Mouse (Mus musculus): Measurements from ENCODE around the gene Cmpk2.
"Not testable (repeated sequence)": the region's sequence is repeated elsewhere in the genome, so short reads cannot be mapped to it uniquely, and the experiment has no call there.

Cmpk2 gene

GRCm38 (mm10) chr12:26469098-26470041 is at the start of gene Cmpk2:
TSS of gene Cmpk2 (plus strand) at chr12:26469204.
- DNase-seq (ENCODE audit: low spot score in 2 of 2) = peak; percentile 86 to 89

GRCm38 (mm10) chr12:26424841-26425240 is 44.2 kb upstream of the Cmpk2 start:
- DNase-seq (ENCODE audit: low spot score in 2 of 2) = peak in 1 of 2 experiments; percentile 39

GRCm38 (mm10) chr12:26428771-26429170 is 40.2 kb upstream of the Cmpk2 start:
- DNase-seq (ENCODE audit: low spot score in 2 of 2) = not testable (repeated sequence)

- DNase-seq (ENCODE audit: low spot score in 2 of 2) = no peak
Observed at GRCm38 (mm10) chr12:26436334-26436733, 32.7 kb upstream of the Cmpk2 start.

GRCm38 (mm10) chr12:26437950-26438349 is 31.1 kb upstream of the Cmpk2 start:
- DNase-seq (ENCODE audit: low spot score in 2 of 2) = no peak

- DNase-seq (ENCODE audit: low spot score in 2 of 2) = no peak
Observed at GRCm38 (mm10) chr12:26439366-26439765, 29.6 kb upstream of the Cmpk2 start.

GRCm38 (mm10) chr12:26444054-26444453 is 24.9 kb upstream of the Cmpk2 start:
- DNase-seq (ENCODE audit: low spot score in 2 of 2) = peak; percentile 32 to 67

- no peak for DNase-seq (ENCODE audit: low spot score in 2 of 2)
Observed at GRCm38 (mm10) chr12:26444511-26444910, 24.5 kb upstream of the Cmpk2 start.

- DNase-seq (ENCODE audit: low spot score in 2 of 2) = no peak
Observed at GRCm38 (mm10) chr12:26446377-26447045, 22.5 kb upstream of the Cmpk2 start.

GRCm38 (mm10) chr12:26449483-26449882 is 19.5 kb upstream of the Cmpk2 start:
- DNase-seq (ENCODE audit: low spot score in 2 of 2) = no peak

GRCm38 (mm10) chr12:26451150-26451549 is 17.9 kb upstream of the Cmpk2 start:
- DNase-seq (ENCODE audit: low spot score in 2 of 2) = peak; percentile 32 to 56

GRCm38 (mm10) chr12:26452951-26453350 is 16.1 kb upstream of the Cmpk2 start:
- no peak for DNase-seq (ENCODE audit: low spot score in 2 of 2)

GRCm38 (mm10) chr12:26454682-26455081 is 14.3 kb upstream of the Cmpk2 start:
- no peak for DNase-seq (ENCODE audit: low spot score in 2 of 2)

GRCm38 (mm10) chr12:26456028-26456698 is 12.8 kb upstream of the Cmpk2 start, which contains the start of gene Rsad2:
TSS of gene Rsad2 (minus strand) at chr12:26456452.
- DNase-seq (ENCODE audit: low spot score in 2 of 2) = peak; percentile 86 to 94

- DNase-seq (ENCODE audit: low spot score in 2 of 2) = peak in 1 of 2 experiments; percentile 12
Observed at GRCm38 (mm10) chr12:26460091-26460490, 8.9 kb upstream of the Cmpk2 start.

- DNase-seq (ENCODE audit: low spot score in 2 of 2) = no peak
Observed at GRCm38 (mm10) chr12:26465600-26465999, 3.4 kb upstream of the Cmpk2 start.

GRCm38 (mm10) chr12:26470042-26470409 is 1.0 kb downstream of the Cmpk2 start:
- DNase-seq (ENCODE audit: low spot score in 2 of 2) = no peak

- no peak for DNase-seq (ENCODE audit: low spot score in 2 of 2)
Observed at GRCm38 (mm10) chr12:26471376-26471775, 2.4 kb downstream of the Cmpk2 start.

- DNase-seq (ENCODE audit: low spot score in 2 of 2) = peak; percentile 30 to 50
Observed at GRCm38 (mm10) chr12:26472770-26473481, 3.9 kb downstream of the Cmpk2 start.

- DNase-seq (ENCODE audit: low spot score in 2 of 2) = no peak
Observed at GRCm38 (mm10) chr12:26473746-26474145, 4.7 kb downstream of the Cmpk2 start.

GRCm38 (mm10) chr12:26477198-26477597 is 8.2 kb downstream of the Cmpk2 start:
- DNase-seq (ENCODE audit: low spot score in 2 of 2) = no peak

Measured in spleen, postnatal 36 days (tissue).